ENCODE assay signal across 20 mouse cellular contexts in the genomic region with DNA sequence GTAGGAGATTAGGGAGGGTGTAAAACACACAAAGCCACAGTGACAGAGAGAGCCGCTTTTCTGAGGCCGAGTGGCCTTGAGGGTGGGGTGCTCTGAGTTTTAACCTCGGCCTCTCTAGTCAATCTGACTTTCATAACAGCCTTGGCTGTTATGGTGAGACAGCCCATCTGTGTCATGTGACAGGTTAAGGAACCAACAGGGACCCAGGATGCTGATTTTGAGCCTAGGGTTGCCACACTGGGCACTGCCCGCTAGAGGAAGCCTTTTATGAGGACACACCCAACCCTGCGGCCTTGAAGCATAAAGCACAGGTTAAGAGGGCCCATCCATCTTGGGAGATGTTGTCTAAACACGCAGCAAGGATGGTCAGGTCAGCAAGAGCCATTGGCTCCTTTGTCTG. TPM values are rescaled to one million over a fixed set of nuclear protein-coding genes. Genes with fewer than 3 reads are reported as not detected.
DNase-seq lines count a peak whose midpoint lies in the region; ATAC-seq and TF ChIP-seq lines count a peak whose summit lies in the region.
"Had no signal": no experiment of that assay in that cellular context is flagged by ENCODE, and none has a peak within 500 bp of the region (broad histone marks: within the 10 kb centered on the region; RNA-seq: fewer than 3 reads in every experiment).

No protein-coding gene starts in this region.

- no peaks in the 10 kb centered on the region for H3K4me1 ChIP-seq in lung, postnatal 0 days (ENCODE audit: insufficient read depth, low read depth, low read length)
- no peaks in the 10 kb centered on the region for H3K4me1 ChIP-seq in cerebellum, adult 2 months (ENCODE audit: control insufficient read depth, insufficient read depth, low read length)
- H3K4me1 ChIP-seq: heart, embryonic 13.5 days; hindbrain, embryonic 12.5 days; limb, embryonic 12.5 days; liver, embryonic 15.5 days had no signal

- no peak overlapping the region for H3K4me2 ChIP-seq in lung, postnatal 0 days (replicated peaks; ENCODE audit: low read depth, low read length)
- H3K4me2 ChIP-seq: heart, embryonic 13.5 days; hindbrain, embryonic 12.5 days; limb, embryonic 12.5 days; liver, embryonic 15.5 days had no signal

- TF ChIP-seq POLR2A in cerebellum, adult 2 months (IDR thresholded peaks at IDR 0.05; ENCODE audit: borderline replicate concordance, insufficient read depth, low read length): no peak

- H3K4me3 ChIP-seq in lung, postnatal 0 days (ENCODE audit: low read depth, low read length): no peak overlapping the region
- H3K4me3 ChIP-seq in cerebellum, adult 2 months (replicated peaks; ENCODE audit: insufficient read depth, low read depth, low read length): no peak overlapping the region
- H3K4me3 ChIP-seq: heart, embryonic 13.5 days; hindbrain, embryonic 12.5 days; limb, embryonic 12.5 days; liver, embryonic 15.5 days had no signal

- H3K27me3 ChIP-seq in lung, postnatal 0 days (replicated peaks; ENCODE audit: insufficient read depth, low read length): no peaks in the 10 kb centered on the region
- no peaks in the 10 kb centered on the region for H3K27me3 ChIP-seq in cerebellum, adult 2 months (ENCODE audit: control insufficient read depth, insufficient read depth, low read length)
- H3K27me3 ChIP-seq: heart, embryonic 13.5 days; hindbrain, embryonic 12.5 days; limb, embryonic 12.5 days; liver, embryonic 15.5 days had no signal

- no peak for TF ChIP-seq CTCF in lung, postnatal 0 days (IDR thresholded peaks at IDR 0.05)
- TF ChIP-seq CTCF in cerebellum, adult 2 months (IDR thresholded peaks at IDR 0.05; ENCODE audit: borderline replicate concordance, insufficient read depth, low read depth, low read length): no peak

- no peaks in the 10 kb centered on the region for H3K36me3 ChIP-seq in lung, postnatal 0 days (ENCODE audit: insufficient read depth, low read length)
- H3K36me3 ChIP-seq: heart, embryonic 13.5 days; hindbrain, embryonic 12.5 days; limb, embryonic 12.5 days; liver, embryonic 15.5 days had no signal

- H3K9me3 ChIP-seq in lung, postnatal 0 days (ENCODE audit: low read length): no peaks in the 10 kb centered on the region
- H3K9me3 ChIP-seq: heart, embryonic 13.5 days; hindbrain, embryonic 12.5 days; limb, embryonic 12.5 days; liver, embryonic 15.5 days had no signal

- no peak overlapping the region for H3K9ac ChIP-seq in lung, postnatal 0 days (replicated peaks; ENCODE audit: low read depth)
- H3K9ac ChIP-seq: heart, embryonic 13.5 days; hindbrain, embryonic 12.5 days; limb, embryonic 12.5 days; liver, embryonic 15.5 days had no signal

- no peak for TF ChIP-seq EP300 in lung, postnatal 0 days (IDR thresholded peaks at IDR 0.05)

- peak; percentile 11 to 19 for DNase-seq in lung, adult 18-20 months
- no peak for DNase-seq in lung, postnatal 0 days (ENCODE audit: low spot score)
- peak; percentile 23 for DNase-seq in 3134 (ENCODE audit: extremely low read depth, insufficient read length, low spot score)
- peak; percentile 87 for DNase-seq in CD4-positive, CD25-positive, alpha-beta regulatory T cell, adult 2 months (ENCODE audit: low read depth, low spot score)
- no peak for DNase-seq in cerebellum, adult 2 months
- DNase-seq in frontal cortex, postnatal 36 days (ENCODE audit: low spot score in 2 of 2): no peak
- no peak for DNase-seq in MN1 (ENCODE audit: low spot score)
- DNase-seq: cerebellum, adult 18-20 months; embryo, embryonic 11 days; gastrocnemius, postnatal 10 days; kidney, adult 2 months; kidney, postnatal 4 days; layer of hippocampus, postnatal 36 days; right cerebral cortex, adult 18-20 months had no signal

- H3K27ac ChIP-seq in lung, postnatal 0 days (ENCODE audit: low read length): no peak overlapping the region
- H3K27ac ChIP-seq in cerebellum, adult 2 months (ENCODE audit: insufficient read depth, low read length): no peak overlapping the region
- H3K27ac ChIP-seq: heart, embryonic 13.5 days; hindbrain, embryonic 12.5 days; limb, embryonic 12.5 days; liver, embryonic 15.5 days had no signal

- ATAC-seq in lung, postnatal 0 days: no peak
- peak; percentile 81 for ATAC-seq in inflammation-experienced regulatory T-cells, adult 6 months
- ATAC-seq: forebrain, embryonic 14.5 days had no signal

- 62% methylated on average over 6 of the region's 6 CpGs for WGBS in lung, postnatal 0 days
- WGBS in cerebellum, adult 2 months: 91% methylated on average over 6 of the region's 6 CpGs

RNA-seq across cellular contexts. Expression of gene Cd5, which starts 8.9 kb away (rescaled TPM):
- polyA plus RNA-seq in lung, postnatal 0 days (2015; fragmentation: Nextera tagmentation; extraction: Ambion mirVana): 0.48 and 0.68 TPM in 2 replicates
- polyA plus RNA-seq in inflammation-experienced regulatory T-cells, adult 6 months (2017; shearing (Covaris generic)): 100 to 1,000 TPM; 355 to 487 (median 480) TPM
- 0.43 and 0.54 TPM in 2 replicates for polyA plus RNA-seq in cerebellum, adult 2 months (2012; rRNA removed)
- polyA plus RNA-seq: liver, embryonic 15.5 days had no signal

RNA-seq across cellular contexts. Expression of gene Vps37c, which starts 59.2 kb away (rescaled TPM):
- 23.4 and 25.2 TPM in 2 replicates for polyA plus RNA-seq in lung, postnatal 0 days (2015; fragmentation: Nextera tagmentation; extraction: Ambion mirVana)
- polyA plus RNA-seq in inflammation-experienced regulatory T-cells, adult 6 months (2017; shearing (Covaris generic)): 10 to 100 TPM; 11.4 to 15.9 (median 14.1) TPM
- polyA plus RNA-seq in cerebellum, adult 2 months (2012; rRNA removed): 30.6 and 31.4 TPM in 2 replicates

Comparison
In these comparisons a context has a peak if more than half of its experiments do, and no peak if none do; other contexts are left out.
1. DNase-seq: peak in lung, adult 18-20 months (2 of 2), 3134 (single experiment) and CD4-positive, CD25-positive, alpha-beta regulatory T cell, adult 2 months (single experiment); none in lung, postnatal 0 days (single experiment), cerebellum, adult 2 months (0 of 2), frontal cortex, postnatal 36 days (0 of 2) and MN1 (single experiment).
2. RNA of gene Cd5, which starts 8.9 kb away (polyA plus RNA-seq): 355 to 487 TPM in inflammation-experienced regulatory T-cells, adult 6 months; 0.48 to 0.68 TPM in lung, postnatal 0 days and 0.43 to 0.54 TPM in cerebellum, adult 2 months; every median in the first group is over 100 times any median in the second.